Mouse (Mus musculus): ENCODE data around the gene Olfr153. TPM values are rescaled to one million over a fixed set of nuclear protein-coding genes. Genes with fewer than 3 reads are reported as not detected.
"Not testable (repeated sequence)": the region's sequence is repeated elsewhere in the genome, so short reads cannot be mapped to it uniquely, and the experiment has no call there.

Gene Olfr153
- polyA plus RNA-seq (2016; fragmentation: Nextera tagmentation; extraction: Ambion mirVana), result not detected in 2 replicates

GRCm38 (mm10) chr2:87531496-87531895 is at the start of gene Olfr153:
Gene Olfr153 (plus strand): TSS chr2:87531796.
- Histone ChIP-seq H3K4me2 (replicated peaks) (no peak within 1 kb of the TSS), H3K4me3 (no peak within 1 kb of the TSS), H3K36me3 (no peaks in the 10 kb centered on the region), H3K27me3 (no peaks in the 10 kb centered on the region), H3K27ac (no peak within 1 kb of the TSS), H3K9me3 (no peaks in the 10 kb centered on the region), H3K9ac (no peak within 1 kb of the TSS), H3K4me1 (no peaks in the 10 kb centered on the region)
- no peak for ATAC-seq (ENCODE audit: insufficient number of reproducible peaks, insufficient read depth, low FRiP score, low TSS enrichment)

- WGBS, result 76% methylated on average over 2 of the region's 2 CpGs
- no peaks in the 10 kb centered on the region for H3K9me3 ChIP-seq
- no peak overlapping the region for H3K27ac ChIP-seq
- no peak overlapping the region for H3K4me3 ChIP-seq
- no peak overlapping the region for H3K9ac ChIP-seq
- H3K4me1 ChIP-seq, result no peaks in the 10 kb centered on the region
- no peaks in the 10 kb centered on the region for H3K27me3 ChIP-seq
- no peaks in the 10 kb centered on the region for H3K36me3 ChIP-seq
- no peak for ATAC-seq (ENCODE audit: insufficient number of reproducible peaks, insufficient read depth, low FRiP score, low TSS enrichment)
- H3K4me2 ChIP-seq (replicated peaks), result no peak overlapping the region
These were observed 49.3 kb upstream of the Olfr153 start for GRCm38 (mm10) chr2:87482276-87482675.

- H3K4me2 ChIP-seq (replicated peaks); H3K9ac ChIP-seq; H3K27ac ChIP-seq; H3K4me1 ChIP-seq; ATAC-seq (ENCODE audit: insufficient number of reproducible peaks, insufficient read depth, low FRiP score, low TSS enrichment); H3K36me3 ChIP-seq; H3K9me3 ChIP-seq; H3K4me3 ChIP-seq; H3K27me3 ChIP-seq: not testable (repeated sequence)
- 87% methylated on average over 4 of the region's 5 CpGs for WGBS
These were observed 34.6 kb upstream of the Olfr153 start, which contains the start of gene Pramel7 for GRCm38 (mm10) chr2:87496993-87497392. Gene Pramel7 (minus strand): TSS chr2:87497093.

DNA sequence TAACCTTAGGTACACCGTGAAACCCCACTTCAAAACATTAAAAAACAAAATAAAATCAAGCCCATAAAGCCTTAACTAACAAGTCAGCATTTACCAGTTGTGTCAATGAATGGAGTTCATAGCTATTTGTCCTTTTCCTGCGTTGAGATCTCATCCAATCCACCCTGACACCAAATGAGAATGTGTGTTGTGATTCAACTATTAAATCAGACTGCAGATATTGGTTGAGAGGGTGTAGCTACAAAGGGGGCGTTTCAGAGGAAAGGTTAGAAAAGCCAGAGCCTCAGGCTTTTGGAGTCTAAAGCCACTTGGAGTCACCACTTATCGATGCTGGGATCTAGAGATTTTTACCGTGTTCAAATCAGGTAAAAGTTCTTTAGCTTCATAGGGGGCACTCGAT is 25.3 kb upstream of the Olfr153 start, which contains the start of gene Pramel6:
TSS of gene Pramel6 (plus strand) at position 301 of the 400 bp plus-strand sequence.
- 91% methylated on average over 6 of the region's 6 CpGs for WGBS
- H3K4me3 ChIP-seq, result no peak within 1 kb of the TSS
- ATAC-seq (ENCODE audit: insufficient number of reproducible peaks, insufficient read depth, low FRiP score, low TSS enrichment), result no peak

DNA sequence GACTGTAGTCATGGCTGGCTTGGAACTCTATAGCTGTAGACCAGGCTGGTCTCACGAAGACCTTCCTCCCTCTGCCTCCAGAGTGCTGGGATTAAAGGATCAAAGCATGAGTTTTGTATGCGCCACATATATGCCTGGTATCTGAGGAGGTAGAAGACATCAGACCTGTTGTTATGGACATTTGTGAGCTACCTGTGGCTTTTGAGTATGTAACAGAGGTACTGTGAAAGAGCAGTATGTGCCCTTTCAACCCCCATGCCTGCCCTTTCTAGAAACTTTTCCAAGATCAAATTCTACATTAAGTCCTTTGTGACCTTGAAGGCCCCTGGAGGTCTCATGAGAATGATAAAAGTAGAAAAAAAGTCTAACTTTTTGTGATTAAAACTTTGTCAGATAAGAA is 16.6 kb upstream of the Olfr153 start:
- 93% methylated on average over 2 of the region's 2 CpGs for WGBS
- Histone ChIP-seq H3K4me3 (no peak overlapping the region), H3K9me3 (no peaks in the 10 kb centered on the region), H3K27me3 (no peaks in the 10 kb centered on the region), H3K9ac (no peak overlapping the region), H3K4me1 (no peaks in the 10 kb centered on the region), H3K36me3 (no peaks in the 10 kb centered on the region), H3K4me2 (replicated peaks) (no peak overlapping the region), H3K27ac (no peak overlapping the region)
- no peak for ATAC-seq (ENCODE audit: insufficient number of reproducible peaks, insufficient read depth, low FRiP score, low TSS enrichment)

More for the DNA sequence above, 25.3 kb upstream of the Olfr153 start, which contains the start of gene Pramel6:
- H3K36me3 ChIP-seq, result no peaks in the 10 kb centered on the region
- no peaks in the 10 kb centered on the region for H3K4me1 ChIP-seq
- H3K9me3 ChIP-seq, result no peaks in the 10 kb centered on the region
- no peaks in the 10 kb centered on the region for H3K27me3 ChIP-seq
- no peak within 1 kb of the TSS for H3K27ac ChIP-seq
- H3K9ac ChIP-seq, result no peak within 1 kb of the TSS
- H3K4me2 ChIP-seq (replicated peaks), result no peak within 1 kb of the TSS

DNA sequence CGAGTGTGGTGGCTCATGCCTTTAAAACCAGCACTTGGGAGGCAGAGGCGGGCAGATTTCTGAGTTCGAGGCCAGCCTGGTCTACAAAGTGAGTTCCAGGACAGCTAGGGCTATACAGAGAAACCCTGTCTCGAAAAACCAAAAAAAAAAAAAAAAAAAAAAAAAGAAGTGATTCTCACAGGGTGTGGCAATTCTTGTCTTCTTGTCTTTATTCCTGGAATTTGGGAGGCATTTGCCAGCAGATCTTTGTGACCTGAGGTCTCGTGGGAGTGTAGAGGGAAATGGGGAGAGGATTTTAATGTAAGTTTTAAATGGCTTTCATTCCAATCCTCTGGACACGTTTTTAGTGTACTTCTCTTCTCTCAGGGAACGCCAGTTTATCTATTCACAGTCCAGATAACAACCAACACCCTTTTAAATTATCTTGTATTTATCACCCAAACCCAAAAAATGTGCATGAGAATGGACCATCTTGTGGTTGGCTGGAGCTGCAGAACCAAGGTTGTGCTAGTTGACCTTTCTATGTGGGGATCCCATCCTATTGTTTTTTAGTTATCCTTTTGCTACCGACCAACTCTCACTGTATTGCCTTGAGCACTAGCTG is 16.0 kb upstream of the Olfr153 start:
- Histone ChIP-seq H3K4me1 (no peaks in the 10 kb centered on the region), H3K9me3 (no peaks in the 10 kb centered on the region), H3K27ac (no peak overlapping the region), H3K27me3 (no peaks in the 10 kb centered on the region), H3K9ac (no peak overlapping the region), H3K36me3 (no peaks in the 10 kb centered on the region), H3K4me3 (no peak overlapping the region), H3K4me2 (replicated peaks) (no peak overlapping the region)
- no peak for ATAC-seq (ENCODE audit: insufficient number of reproducible peaks, insufficient read depth, low FRiP score, low TSS enrichment)
- WGBS, result 80% methylated on average over 8 of the region's 8 CpGs

- Histone ChIP-seq H3K27ac (no peak overlapping the region), H3K27me3 (no peaks in the 10 kb centered on the region), H3K36me3 (no peaks in the 10 kb centered on the region), H3K4me1 (no peaks in the 10 kb centered on the region), H3K4me3 (no peak overlapping the region), H3K4me2 (replicated peaks) (no peak overlapping the region), H3K9ac (no peak overlapping the region), H3K9me3 (no peaks in the 10 kb centered on the region)
- WGBS, result 84% methylated on average over 3 of the region's 3 CpGs
- no peak for ATAC-seq (ENCODE audit: insufficient number of reproducible peaks, insufficient read depth, low FRiP score, low TSS enrichment)
These were observed 15.0 kb upstream of the Olfr153 start for GRCm38 (mm10) chr2:87516581-87516980.

DNA sequence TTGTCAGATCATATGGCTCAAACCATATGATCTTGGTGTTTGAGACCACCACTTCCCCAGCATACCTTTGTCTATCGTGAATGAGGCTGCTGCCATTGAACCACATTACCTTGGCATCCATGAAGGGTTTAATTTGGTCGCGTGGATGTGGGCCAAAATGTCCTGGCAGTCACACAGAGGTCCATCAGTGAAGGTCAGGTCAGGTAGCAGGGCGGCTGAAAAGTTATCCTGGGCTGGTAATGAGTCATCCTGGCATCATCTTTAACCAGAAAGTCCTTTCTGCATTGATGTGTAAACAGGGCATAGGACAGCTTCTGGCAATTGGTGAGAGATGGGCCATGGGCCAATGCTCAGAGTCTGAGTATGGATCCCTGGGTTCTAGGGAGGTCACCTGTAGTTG is 10.9 kb upstream of the Olfr153 start:
- H3K9ac ChIP-seq, result no peak overlapping the region
- no peaks in the 10 kb centered on the region for H3K9me3 ChIP-seq
- no peak for ATAC-seq (ENCODE audit: insufficient number of reproducible peaks, insufficient read depth, low FRiP score, low TSS enrichment)
- H3K4me1 ChIP-seq, result no peaks in the 10 kb centered on the region
- no peak overlapping the region for H3K4me2 ChIP-seq (replicated peaks)
- no peaks in the 10 kb centered on the region for H3K36me3 ChIP-seq
- no peak overlapping the region for H3K27ac ChIP-seq
- 88% methylated on average over 4 of the region's 4 CpGs for WGBS
- no peak overlapping the region for H3K4me3 ChIP-seq
- H3K27me3 ChIP-seq, result no peaks in the 10 kb centered on the region

DNA sequence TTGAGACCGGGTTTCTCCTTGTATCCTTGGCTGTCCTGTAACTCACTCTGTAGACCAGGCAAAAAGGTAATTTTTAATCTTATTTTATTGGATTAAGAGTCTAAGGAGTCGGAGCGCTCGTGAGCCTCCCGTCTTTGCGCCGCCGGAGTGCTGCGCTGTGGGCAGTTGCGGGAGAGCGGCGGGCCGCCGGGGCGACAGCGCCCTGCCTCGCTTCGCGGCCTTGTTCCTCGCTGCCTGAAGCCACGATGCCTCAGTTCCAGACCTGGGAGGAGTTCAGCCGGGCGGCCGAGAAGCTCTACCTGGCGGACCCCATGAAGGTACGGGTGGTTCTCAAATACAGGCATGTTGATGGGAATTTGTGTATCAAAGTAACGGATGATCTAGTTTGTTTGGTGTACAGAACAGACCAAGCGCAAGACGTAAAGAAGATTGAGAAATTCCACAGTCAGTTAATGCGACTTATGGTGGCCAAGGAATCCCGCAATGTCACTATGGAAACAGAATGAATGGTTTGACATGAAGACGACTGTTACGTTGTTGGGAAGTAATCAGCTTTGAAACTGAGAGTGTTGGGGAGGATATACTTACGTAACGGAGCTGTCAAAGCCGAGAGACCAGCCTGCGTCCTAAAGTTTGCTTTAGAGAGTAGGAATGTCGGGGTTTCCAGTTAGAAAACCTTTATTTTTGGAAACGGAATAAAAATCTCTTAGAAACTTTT is 5.5 kb upstream of the Olfr153 start:
- H3K4me1 ChIP-seq; H3K27ac ChIP-seq; ATAC-seq (ENCODE audit: insufficient number of reproducible peaks, insufficient read depth, low FRiP score, low TSS enrichment); H3K9ac ChIP-seq; H3K9me3 ChIP-seq; H3K27me3 ChIP-seq; H3K36me3 ChIP-seq: not testable (repeated sequence)
- H3K4me2 ChIP-seq (replicated peaks), result peak overlapping the region; percentile 40
- WGBS, result 31% methylated on average over 38 of the region's 39 CpGs
- H3K4me3 ChIP-seq, result peak overlapping the region; percentile 7; the same call in 1 of the 2 replicates

DNA sequence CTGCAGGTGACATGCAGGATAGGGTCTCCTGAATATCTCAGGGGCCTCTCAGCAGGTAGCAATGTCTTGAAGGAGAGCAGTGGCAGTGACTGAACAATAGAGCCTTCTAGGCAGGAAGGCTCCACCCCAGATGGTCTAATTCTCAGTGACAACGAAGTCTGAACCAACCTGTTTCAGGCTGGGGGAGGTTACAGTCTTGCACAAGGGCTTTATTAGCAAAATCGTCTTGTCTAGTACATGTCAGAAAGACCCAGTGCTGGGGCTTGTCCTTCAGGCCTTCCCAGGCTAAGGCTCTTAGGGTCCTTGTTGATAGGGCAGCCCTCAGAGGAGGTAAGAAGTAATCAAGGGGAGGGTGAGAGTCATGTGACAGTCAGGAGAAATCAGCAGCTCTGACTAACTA is 3.2 kb downstream of the Olfr153 start:
- H3K4me2 ChIP-seq (replicated peaks), result no peak overlapping the region
- ATAC-seq (ENCODE audit: insufficient number of reproducible peaks, insufficient read depth, low FRiP score, low TSS enrichment), result no peak
- no peak overlapping the region for H3K27ac ChIP-seq
- WGBS, result 68% methylated on average over 2 of the region's 2 CpGs
- no peaks in the 10 kb centered on the region for H3K9me3 ChIP-seq
- H3K4me3 ChIP-seq, result no peak overlapping the region
- no peaks in the 10 kb centered on the region for H3K36me3 ChIP-seq
- H3K27me3 ChIP-seq, result no peaks in the 10 kb centered on the region
- no peaks in the 10 kb centered on the region for H3K4me1 ChIP-seq
- H3K9ac ChIP-seq, result no peak overlapping the region

DNA sequence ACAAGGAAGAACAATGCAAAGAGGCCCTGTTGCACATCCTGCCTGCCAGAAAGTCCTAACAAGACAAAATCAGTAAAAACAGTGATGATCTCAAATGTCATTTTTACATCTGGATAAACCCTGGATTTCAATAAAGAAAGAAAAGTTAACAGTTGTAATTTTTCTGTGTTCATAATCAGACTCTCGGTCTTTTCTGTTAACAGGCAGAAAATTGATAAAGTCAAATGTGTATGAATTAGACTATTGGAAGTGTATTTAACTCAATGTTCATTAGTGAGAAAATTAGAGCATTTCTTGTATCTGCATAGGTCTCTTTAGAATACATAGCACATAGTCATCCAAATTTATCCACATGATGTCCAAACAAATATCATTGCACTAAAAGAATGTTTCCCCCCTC is 13.8 kb downstream of the Olfr153 start, which contains the start of gene Olfr1128:
TSS of gene Olfr1128 (minus strand) at position 101 of the 400 bp plus-strand sequence.
- no peak within 1 kb of the TSS for H3K9ac ChIP-seq
- H3K4me2 ChIP-seq (replicated peaks), result no peak within 1 kb of the TSS
- H3K4me3 ChIP-seq, result no peak within 1 kb of the TSS
- no peak for ATAC-seq (ENCODE audit: insufficient number of reproducible peaks, insufficient read depth, low FRiP score, low TSS enrichment)
- no peaks in the 10 kb centered on the region for H3K9me3 ChIP-seq
- 94% methylated on average over 1 of the region's 1 CpGs for WGBS
- H3K4me1 ChIP-seq, result no peaks in the 10 kb centered on the region
- no peaks in the 10 kb centered on the region for H3K36me3 ChIP-seq
- no peak within 1 kb of the TSS for H3K27ac ChIP-seq
- no peaks in the 10 kb centered on the region for H3K27me3 ChIP-seq

DNA sequence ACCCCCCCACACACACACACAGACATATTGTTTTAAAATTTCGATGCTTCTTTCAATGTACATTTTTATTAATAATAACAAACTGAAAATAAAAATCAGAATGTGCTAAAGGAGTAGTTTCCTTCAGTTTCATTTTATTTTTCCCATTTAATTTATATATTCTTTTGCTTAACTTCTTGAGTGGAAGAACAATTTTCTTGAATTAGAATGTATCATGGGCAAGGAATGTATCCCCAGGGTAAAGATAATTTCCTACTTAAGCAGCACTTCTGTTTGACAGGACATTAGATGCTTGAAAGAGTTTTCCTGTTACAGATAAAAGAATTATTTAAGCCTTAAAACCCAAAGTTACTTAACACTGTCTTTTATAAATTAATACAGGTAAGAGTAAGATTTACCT is 42.0 kb downstream of the Olfr153 start, which contains the start of gene Olfr1129:
TSS of gene Olfr1129 (plus strand) at position 301 of the 400 bp plus-strand sequence.
- H3K4me1 ChIP-seq; H3K4me2 ChIP-seq (replicated peaks); ATAC-seq (ENCODE audit: insufficient number of reproducible peaks, insufficient read depth, low FRiP score, low TSS enrichment); H3K9me3 ChIP-seq; H3K4me3 ChIP-seq; H3K36me3 ChIP-seq; H3K27ac ChIP-seq; H3K9ac ChIP-seq; H3K27me3 ChIP-seq: not testable (repeated sequence)
- 83% methylated on average over 1 of the region's 1 CpGs for WGBS

Measured in embryonic facial prominence, embryonic 12.5 days (tissue).